Mouse (Mus musculus) spleen, postnatal 36 days (tissue): ENCODE measurements around the gene Dnajb13.

Experiments used
- DNase-seq, 2 experiments: peaks; one replicate each; pipeline ENCODE4 v3.0.0; 2022; ENCODE audit warnings: low spot score in 2 of 2, mixed read lengths in 1 of 2

Dnajb13 gene

GRCm38 (mm10) chr7:100514573-100514972 lies at the start of gene Dnajb13:
Gene Dnajb13, minus strand, starts transcription at chr7:100514960.
- DNase-seq, result no peak

- DNase-seq, result no peak
Observed at GRCm38 (mm10) chr7:100561861-100562587, 47.3 kb upstream of the Dnajb13 start.

DNA sequence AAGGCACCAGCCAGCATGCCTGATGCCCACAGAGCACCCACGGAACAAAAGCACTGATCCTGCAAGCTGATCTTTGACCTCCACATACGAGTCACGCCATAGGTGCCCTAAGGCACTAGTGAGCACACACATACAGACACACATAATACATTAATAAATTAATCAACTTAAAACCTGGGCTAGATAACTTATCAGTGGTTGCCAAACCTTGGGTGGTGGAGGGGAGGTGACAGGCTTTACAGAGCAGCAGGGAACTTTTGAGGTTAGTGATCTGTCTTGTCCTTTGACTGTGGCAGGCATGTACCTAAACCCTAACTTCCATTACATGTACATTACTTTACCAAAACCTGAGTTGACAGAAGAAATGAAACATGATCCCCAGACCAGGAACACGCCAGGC lies 44.6 kb upstream of the Dnajb13 start:
- DNase-seq, result peak in 1 of 2 experiments; percentile 24

GRCm38 (mm10) chr7:100557241-100557640 lies 42.5 kb upstream of the Dnajb13 start:
- no peak for DNase-seq

GRCm38 (mm10) chr7:100555431-100555951 lies 40.7 kb upstream of the Dnajb13 start:
- no peak for DNase-seq

- no peak for DNase-seq
Observed at GRCm38 (mm10) chr7:100554939-100555338, 40.2 kb upstream of the Dnajb13 start.

GRCm38 (mm10) chr7:100550338-100551007 lies 35.7 kb upstream of the Dnajb13 start:
- DNase-seq, result no peak

- no peak for DNase-seq
Observed at GRCm38 (mm10) chr7:100549796-100550195, 35.0 kb upstream of the Dnajb13 start.

GRCm38 (mm10) chr7:100547631-100548030 lies 32.9 kb upstream of the Dnajb13 start:
- no peak for DNase-seq

- no peak for DNase-seq
Observed at GRCm38 (mm10) chr7:100544437-100544836, 29.7 kb upstream of the Dnajb13 start.

GRCm38 (mm10) chr7:100539516-100539915 lies 24.8 kb upstream of the Dnajb13 start:
- peak in 1 of 2 experiments; percentile 14 for DNase-seq

DNA sequence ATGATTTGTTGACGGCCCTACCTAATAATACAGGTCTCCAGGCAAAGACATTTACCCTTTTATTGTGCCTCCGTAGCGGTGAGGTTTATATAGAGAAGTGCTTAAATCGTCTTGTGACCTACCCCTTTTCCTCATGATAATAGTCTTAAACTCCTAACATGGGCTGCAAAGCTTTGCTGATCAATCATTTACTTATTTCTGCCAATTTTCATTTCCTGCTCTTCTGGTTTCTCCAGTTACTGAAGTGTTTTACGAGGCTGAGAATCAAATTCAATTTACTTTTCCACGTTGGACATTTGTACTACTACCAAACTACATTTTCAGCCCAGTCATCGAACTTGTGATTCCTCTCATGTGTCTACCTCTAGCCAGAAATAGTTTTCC lies 22.8 kb upstream of the Dnajb13 start:
- DNase-seq, result no peak

DNA sequence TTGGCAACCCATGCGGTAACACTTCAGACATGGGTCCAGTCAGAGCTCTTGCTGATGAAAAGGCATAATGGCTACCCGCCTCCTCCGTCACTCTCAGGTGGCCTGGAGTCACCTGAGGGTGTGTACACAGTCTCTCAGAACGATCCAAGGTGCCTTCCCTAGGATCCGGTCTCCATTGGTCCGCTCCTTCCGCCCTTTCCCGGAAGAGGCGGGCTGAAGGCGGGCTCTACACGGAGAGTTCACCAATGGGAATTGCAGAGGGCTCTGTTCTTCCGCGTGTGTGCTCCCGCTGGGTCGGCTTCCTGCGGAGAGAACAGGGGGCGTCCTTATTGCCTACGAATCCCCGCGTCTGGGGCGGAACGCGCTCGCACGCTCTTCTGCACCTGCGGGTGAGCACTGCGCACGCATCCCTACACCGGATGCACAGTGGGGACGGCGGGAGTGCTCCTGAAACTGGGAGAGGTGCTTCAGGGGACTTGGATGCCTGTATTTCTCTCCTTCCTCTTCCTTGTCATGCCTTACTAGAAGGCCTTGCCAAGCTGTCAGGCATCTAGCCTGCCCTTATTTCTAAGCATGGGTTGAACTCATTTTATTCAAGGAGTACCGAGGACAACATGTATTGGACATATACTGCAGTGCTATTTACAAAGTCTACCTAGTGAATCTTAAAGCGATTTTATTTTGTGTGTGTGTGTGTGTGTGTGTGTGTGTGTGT lies 22.2 kb upstream of the Dnajb13 start, which contains the start of gene Coa4:
Gene Coa4, plus strand, starts transcription at position 268 of the 715 bp plus-strand sequence.
- DNase-seq, result peak; percentile 84 to 90

DNA sequence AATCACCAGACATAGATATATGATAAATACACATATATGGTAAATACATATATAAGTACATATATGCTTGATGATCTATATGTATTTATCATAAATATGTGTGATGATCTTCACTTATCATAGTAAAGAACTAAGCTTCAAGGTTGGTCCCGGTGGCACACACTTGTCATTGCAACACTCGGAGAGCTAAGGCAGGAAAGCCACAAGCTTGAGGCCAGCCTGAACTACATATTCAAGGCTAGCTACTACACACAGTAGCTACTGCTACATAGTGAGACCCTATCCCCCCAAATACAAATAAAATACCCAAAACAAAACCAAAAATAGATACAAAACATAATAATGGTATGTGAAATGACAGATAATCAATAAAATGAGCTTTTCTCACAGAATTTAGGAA lies 21.1 kb upstream of the Dnajb13 start:
- DNase-seq, result no peak

DNA sequence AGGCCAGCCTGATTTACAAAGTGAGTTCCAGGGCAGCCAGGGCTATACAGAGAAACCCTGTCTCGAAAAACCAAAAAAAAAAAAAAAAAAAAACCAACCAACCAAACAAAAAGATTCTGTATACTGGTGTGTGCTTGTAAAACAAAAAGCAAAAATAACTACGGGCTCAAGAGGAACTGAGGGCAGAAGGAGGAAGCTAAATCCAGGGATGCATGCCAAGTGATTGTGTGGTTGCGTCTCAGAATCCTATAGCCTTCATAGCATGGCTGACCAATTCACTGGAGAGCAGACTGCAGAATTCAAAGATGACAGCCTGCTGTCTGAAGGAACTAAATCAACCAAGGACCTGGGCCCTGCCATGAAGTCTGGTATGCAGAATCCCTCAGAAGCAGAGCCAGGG lies 19.5 kb upstream of the Dnajb13 start:
- DNase-seq, result no peak

DNA sequence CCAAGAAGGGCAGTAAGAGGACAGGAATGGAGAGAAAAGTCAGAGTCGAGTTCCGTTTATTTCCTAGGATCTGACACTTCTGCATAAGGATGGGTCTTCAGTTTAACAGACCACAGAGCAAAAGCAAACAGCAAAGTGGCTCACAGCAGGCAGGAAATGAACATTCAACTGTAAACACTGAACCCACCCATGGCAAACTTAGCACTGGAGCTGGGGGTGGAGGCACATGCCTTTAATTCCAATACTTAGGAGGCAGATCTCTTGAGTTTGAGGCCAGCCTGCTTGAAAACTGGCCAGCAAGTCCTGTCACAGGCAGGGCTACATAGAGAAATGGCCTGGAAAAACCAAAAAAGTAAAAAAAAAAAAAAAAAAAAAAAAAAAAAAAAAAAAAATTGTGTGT lies 18.7 kb upstream of the Dnajb13 start:
- DNase-seq, result no peak

DNA sequence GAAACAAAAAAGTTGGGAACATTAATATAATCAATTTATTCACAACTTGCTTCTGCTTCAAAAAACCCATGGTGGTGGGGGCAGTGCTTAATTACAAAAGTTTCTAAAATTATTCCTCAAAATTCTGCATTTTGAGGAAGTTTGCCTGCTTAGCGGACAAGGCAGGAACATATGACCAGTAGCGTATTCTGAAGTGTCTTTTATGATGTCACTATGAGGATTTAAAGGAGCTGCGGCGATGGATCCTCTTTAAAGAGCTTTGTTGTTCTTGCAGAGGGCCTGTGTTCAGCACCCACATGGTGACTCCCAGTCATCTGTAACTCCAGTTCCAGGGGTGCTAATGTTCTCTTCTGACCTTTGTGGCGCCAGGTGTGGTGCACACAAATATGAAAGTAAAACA lies 16.0 kb upstream of the Dnajb13 start:
- DNase-seq, result no peak

GRCm38 (mm10) chr7:100524669-100525068 lies 9.9 kb upstream of the Dnajb13 start:
- no peak for DNase-seq

DNA sequence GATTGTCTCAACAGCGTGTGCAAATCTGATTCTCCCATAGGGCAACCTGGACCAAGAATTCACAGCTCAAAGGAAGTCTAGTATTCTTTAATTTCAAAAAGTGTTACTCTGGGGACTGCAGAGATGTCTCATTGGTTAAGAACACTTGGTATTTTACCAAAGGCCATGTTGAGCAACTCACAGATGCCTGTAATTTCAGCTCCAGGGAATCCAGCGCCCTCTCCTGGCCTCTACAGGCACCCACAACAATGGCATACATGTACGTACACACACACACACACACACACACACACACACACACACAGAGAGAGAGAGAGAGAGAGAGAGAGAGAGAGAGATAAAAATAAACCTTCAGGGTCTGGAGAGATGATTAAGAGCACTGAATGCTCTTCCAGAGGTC lies 7.5 kb upstream of the Dnajb13 start:
- DNase-seq, result no peak

GRCm38 (mm10) chr7:100520663-100521285 lies 6.0 kb upstream of the Dnajb13 start:
- DNase-seq, result peak; percentile 63 to 67

DNA sequence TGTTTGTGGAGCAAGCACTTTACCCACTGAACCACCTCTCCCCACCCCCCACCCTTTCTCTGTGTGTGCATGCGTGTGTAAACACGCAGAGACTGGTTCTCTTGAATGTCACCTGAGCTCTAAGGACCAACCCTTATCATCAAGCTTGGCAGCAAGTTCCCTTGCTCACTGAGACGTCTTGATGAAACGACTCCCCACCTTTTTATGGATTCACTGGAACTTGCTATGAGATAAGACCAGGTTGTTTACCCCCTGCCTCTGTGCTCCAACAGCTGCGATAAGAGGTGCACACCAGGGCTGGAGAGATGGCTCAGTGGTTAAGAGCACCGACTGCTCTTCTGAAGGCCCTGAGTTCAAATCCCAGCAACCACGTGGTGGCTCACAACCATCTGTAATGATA lies 5.4 kb upstream of the Dnajb13 start:
- no peak for DNase-seq

- DNase-seq, result no peak
Observed at GRCm38 (mm10) chr7:100511602-100512001, 3.2 kb downstream of the Dnajb13 start.
